Mouse (Mus musculus): ENCODE results near the gene Vwa1. TPM values are rescaled to one million over a fixed set of nuclear protein-coding genes. Genes with fewer than 3 reads are reported as not detected.

The Vwa1 gene
- total RNA-seq (2014; rRNA removed; ENCODE audit: low replicate concordance) (15.5 and 20.0 TPM in 2 replicates), polyA plus RNA-seq (2015; fragmentation: Nextera tagmentation; extraction: Ambion mirVana) (7.1 and 7.5 TPM in 2 replicates)

DNA sequence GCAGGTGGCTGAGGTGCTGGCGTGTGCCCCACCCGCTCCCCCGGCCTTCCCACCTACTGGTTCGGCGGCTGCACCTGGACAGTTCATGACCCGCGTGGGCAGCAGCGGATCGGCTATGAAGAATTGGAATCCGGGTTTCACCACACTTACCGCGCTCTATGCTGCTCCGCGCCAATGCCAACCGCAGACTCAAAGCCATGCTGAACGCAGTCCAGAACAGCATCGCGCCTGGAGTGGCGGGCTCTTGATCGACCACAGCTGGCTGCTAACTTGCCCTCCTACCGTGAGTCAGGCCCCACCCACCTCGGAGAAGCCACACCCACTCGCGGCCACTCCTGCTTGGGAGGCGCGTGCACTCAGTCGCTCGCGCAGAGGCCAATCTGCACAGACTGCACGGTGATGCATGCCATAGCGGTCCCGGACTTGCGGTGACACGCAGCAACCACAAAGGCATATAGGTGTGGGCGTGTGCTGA lies at the start of gene Vwa1:
TSS of gene Vwa1 (minus strand) at position 419 of the 475 bp plus-strand sequence.
- Histone ChIP-seq H3K4me1 (ENCODE audit: control insufficient read depth, insufficient read depth) (peaks cover 32% of the 10 kb centered on the region), H3K4me2 (ENCODE audit: low read depth, low read length) (peak within 1 kb of the TSS; percentile 66), H3K4me3 (ENCODE audit: low read depth, low read length) (peak within 1 kb of the TSS; percentile 40), H3K9me3 (replicated peaks; ENCODE audit: control insufficient read depth, low read length) (no peaks in the 10 kb centered on the region), H3K27ac (ENCODE audit: low read depth) (peak within 1 kb of the TSS; percentile 80), H3K9ac (replicated peaks; ENCODE audit: low read depth, low read length) (peak within 1 kb of the TSS; percentile 16; the same call in 1 of the 2 replicates), H3K27me3 (ENCODE audit: control insufficient read depth, insufficient read depth, low read length) (peaks cover 5% of the 10 kb centered on the region; the same call in 1 of the 2 replicates), H3K36me3 (replicated peaks; ENCODE audit: control insufficient read depth, insufficient read depth, low read length) (no peaks in the 10 kb centered on the region)
- TF ChIP-seq EP300 (IDR thresholded peaks at IDR 0.05; ENCODE audit: low read depth) (no peak), CTCF (IDR thresholded peaks at IDR 0.05; ENCODE audit: low read depth) (no peak)
- DNase-seq (ENCODE audit: low spot score) (peak; percentile 81), ATAC-seq (ENCODE audit: insufficient read depth, low read depth) (peak; percentile 65)
- under 1% methylated on average over 35 of the region's 35 CpGs for WGBS

DNA sequence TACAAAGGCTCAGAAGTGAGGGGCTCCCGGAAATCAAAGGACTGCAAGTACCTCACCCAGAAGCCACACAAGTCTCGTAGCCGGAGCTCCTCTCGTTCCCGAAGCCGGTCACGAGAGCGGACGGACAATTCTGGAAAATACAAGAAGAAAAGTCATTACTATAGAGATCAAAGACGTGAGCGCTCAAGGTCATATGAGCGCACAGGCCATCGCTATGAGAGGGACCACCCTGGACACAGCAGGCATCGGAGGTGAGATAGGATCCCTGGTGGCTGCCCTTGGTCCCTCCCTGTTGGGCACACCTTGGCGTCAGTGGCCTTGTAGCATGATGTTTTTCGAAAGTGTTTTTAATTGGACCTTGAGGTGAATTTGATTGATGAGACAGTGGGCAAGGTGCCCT lies 48.9 kb upstream of the Vwa1 start:
- Histone ChIP-seq H3K4me1 (ENCODE audit: control insufficient read depth, insufficient read depth) (no peaks in the 10 kb centered on the region), H3K4me2 (ENCODE audit: low read depth, low read length) (no peak overlapping the region), H3K4me3 (ENCODE audit: low read depth, low read length) (no peak overlapping the region), H3K36me3 (replicated peaks; ENCODE audit: control insufficient read depth, insufficient read depth, low read length) (peaks cover 93% of the 10 kb centered on the region), H3K9ac (replicated peaks; ENCODE audit: low read depth, low read length) (no peak overlapping the region), H3K27ac (ENCODE audit: low read depth) (no peak overlapping the region), H3K9me3 (replicated peaks; ENCODE audit: control insufficient read depth, low read length) (no peaks in the 10 kb centered on the region), H3K27me3 (ENCODE audit: control insufficient read depth, insufficient read depth, low read length) (no peaks in the 10 kb centered on the region)
- 89% methylated on average over 16 of the region's 16 CpGs for WGBS
- no peak for DNase-seq (ENCODE audit: low spot score)
- TF ChIP-seq CTCF (IDR thresholded peaks at IDR 0.05; ENCODE audit: low read depth) (no peak), EP300 (IDR thresholded peaks at IDR 0.05; ENCODE audit: low read depth) (no peak)
- ATAC-seq (ENCODE audit: insufficient read depth, low read depth): no peak

DNA sequence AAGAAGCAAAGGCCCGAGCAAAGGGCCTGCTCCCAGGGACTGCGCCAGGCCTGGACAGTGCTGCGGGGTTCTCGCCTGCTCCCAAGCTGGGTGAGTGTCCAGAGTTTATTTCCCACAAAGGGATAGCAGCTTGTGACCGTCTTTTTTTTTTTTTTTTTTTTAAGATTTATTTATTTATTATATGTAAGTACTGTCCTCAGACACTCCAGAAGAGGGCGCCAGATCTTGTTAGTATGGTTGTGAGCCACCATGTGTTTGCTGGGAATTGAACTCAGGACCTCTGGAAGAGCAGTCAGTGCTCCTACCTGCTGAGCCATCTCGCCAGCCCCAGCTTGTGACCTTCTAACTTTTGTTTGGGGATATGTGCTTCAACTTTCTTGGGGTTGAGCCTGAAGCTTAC lies 46.5 kb upstream of the Vwa1 start:
- WGBS: 68% methylated on average over 7 of the region's 7 CpGs
- Histone ChIP-seq H3K27ac (ENCODE audit: low read depth) (no peak overlapping the region), H3K36me3 (replicated peaks; ENCODE audit: control insufficient read depth, insufficient read depth, low read length) (peaks cover 96% of the 10 kb centered on the region), H3K4me3 (ENCODE audit: low read depth, low read length) (no peak overlapping the region), H3K4me2 (ENCODE audit: low read depth, low read length) (no peak overlapping the region), H3K4me1 (ENCODE audit: control insufficient read depth, insufficient read depth) (no peaks in the 10 kb centered on the region), H3K9me3 (replicated peaks; ENCODE audit: control insufficient read depth, low read length) (no peaks in the 10 kb centered on the region), H3K27me3 (ENCODE audit: control insufficient read depth, insufficient read depth, low read length) (no peaks in the 10 kb centered on the region), H3K9ac (replicated peaks; ENCODE audit: low read depth, low read length) (no peak overlapping the region)
- TF ChIP-seq EP300 (IDR thresholded peaks at IDR 0.05; ENCODE audit: low read depth): no peak
- TF ChIP-seq CTCF (IDR thresholded peaks at IDR 0.05; ENCODE audit: low read depth): peak; percentile 25
- DNase-seq (ENCODE audit: low spot score) (no peak), ATAC-seq (ENCODE audit: insufficient read depth, low read depth) (no peak)

DNA sequence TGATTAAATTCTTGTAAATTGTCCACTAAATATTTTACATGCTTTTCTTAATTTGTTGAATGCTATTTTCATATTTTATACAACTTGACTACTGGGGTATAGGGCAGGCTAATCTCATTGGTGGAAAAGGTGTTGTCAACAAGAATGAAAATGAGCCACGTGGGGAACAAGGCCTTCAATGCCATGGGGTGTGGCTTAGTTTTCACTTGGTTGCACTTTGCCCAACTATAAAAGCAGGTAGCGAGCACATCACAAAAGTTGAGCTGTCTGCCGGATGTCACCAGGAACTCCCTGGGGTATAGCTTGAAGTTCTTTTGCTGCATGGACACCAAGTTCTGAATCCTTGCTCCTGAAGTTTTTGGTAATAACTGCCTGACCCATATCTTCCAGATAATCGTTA lies 43.0 kb upstream of the Vwa1 start:
- Histone ChIP-seq H3K4me3 (ENCODE audit: low read depth, low read length) (no peak overlapping the region), H3K4me2 (ENCODE audit: low read depth, low read length) (no peak overlapping the region), H3K9me3 (replicated peaks; ENCODE audit: control insufficient read depth, low read length) (no peaks in the 10 kb centered on the region), H3K9ac (replicated peaks; ENCODE audit: low read depth, low read length) (no peak overlapping the region), H3K36me3 (replicated peaks; ENCODE audit: control insufficient read depth, insufficient read depth, low read length) (peaks cover 84% of the 10 kb centered on the region), H3K4me1 (ENCODE audit: control insufficient read depth, insufficient read depth) (peaks cover 12% of the 10 kb centered on the region; the same call in 1 of the 2 replicates), H3K27me3 (ENCODE audit: control insufficient read depth, insufficient read depth, low read length) (no peaks in the 10 kb centered on the region), H3K27ac (ENCODE audit: low read depth) (no peak overlapping the region)
- TF ChIP-seq CTCF (IDR thresholded peaks at IDR 0.05; ENCODE audit: low read depth): no peak
- no peak for TF ChIP-seq EP300 (IDR thresholded peaks at IDR 0.05; ENCODE audit: low read depth)
- WGBS: 78% methylated on average over 4 of the region's 4 CpGs
- DNase-seq (ENCODE audit: low spot score) (no peak), ATAC-seq (ENCODE audit: insufficient read depth, low read depth) (no peak)

DNA sequence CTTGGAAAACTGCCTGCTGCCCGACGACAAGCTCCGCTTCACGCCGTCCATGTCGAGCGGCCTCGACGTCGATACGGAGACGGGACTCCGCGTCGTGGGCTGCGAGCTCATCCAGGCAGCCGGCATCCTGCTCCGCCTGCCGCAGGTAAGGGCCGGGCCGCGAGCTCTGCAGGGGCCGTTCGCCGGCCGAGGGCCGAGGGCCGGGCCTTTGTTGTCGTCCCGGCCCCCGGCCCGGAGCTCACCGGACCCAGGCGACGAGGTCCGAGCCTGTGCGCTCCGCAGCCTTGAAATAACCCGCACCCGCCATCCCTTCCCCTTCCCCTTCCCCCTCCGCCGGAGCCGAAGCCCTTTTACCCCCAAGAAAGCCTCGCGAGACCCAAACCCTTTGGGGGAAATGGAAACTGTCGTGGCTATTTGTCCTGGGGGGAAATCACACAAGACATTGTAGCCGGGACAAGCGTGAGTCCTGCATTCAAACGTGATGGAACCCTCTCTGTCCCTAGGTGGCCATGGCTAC lies 38.2 kb upstream of the Vwa1 start:
- peak; percentile 11 for ATAC-seq (ENCODE audit: insufficient read depth, low read depth)
- Histone ChIP-seq H3K4me3 (ENCODE audit: low read depth, low read length) (peak overlapping the region; percentile 97), H3K36me3 (replicated peaks; ENCODE audit: control insufficient read depth, insufficient read depth, low read length) (peaks cover 69% of the 10 kb centered on the region), H3K9me3 (replicated peaks; ENCODE audit: control insufficient read depth, low read length) (no peaks in the 10 kb centered on the region), H3K4me2 (ENCODE audit: low read depth, low read length) (peak overlapping the region; percentile 84), H3K27me3 (ENCODE audit: control insufficient read depth, insufficient read depth, low read length) (no peaks in the 10 kb centered on the region), H3K27ac (ENCODE audit: low read depth) (peak overlapping the region; percentile 95), H3K4me1 (ENCODE audit: control insufficient read depth, insufficient read depth) (peaks cover 16% of the 10 kb centered on the region; the same call in 1 of the 2 replicates), H3K9ac (replicated peaks; ENCODE audit: low read depth, low read length) (peak overlapping the region; percentile 99)
- DNase-seq (ENCODE audit: low spot score): no peak
- WGBS: under 1% methylated on average over 49 of the region's 49 CpGs
- 0 out of 2 replicates have a peak, but pooled peaks have one; percentile 21 for TF ChIP-seq EP300 (IDR thresholded peaks at IDR 0.05; ENCODE audit: low read depth)
- no peak for TF ChIP-seq CTCF (IDR thresholded peaks at IDR 0.05; ENCODE audit: low read depth)
